Mouse (Mus musculus) heart, postnatal 10 days (tissue): ENCODE results near the gene Chl1. TPM values are rescaled to one million over a fixed set of nuclear protein-coding genes. Genes with fewer than 3 reads are reported as not detected.

Experiments used
- DNase-seq, 2 experiments: peaks; one replicate each; pipeline ENCODE4 v3.0.0; 2021
- intact Hi-C: fragments of 180-260 bp; cut with DNase I; formaldehyde crosslinking; loops from one replicate; pipeline ENCODE4 v1.15.1; 2025
- total RNA-seq, 2 experiments: library from RNA; stranded (reverse); gene quantifications; 2 replicates each; pipeline ENCODE4 v1.2.3; 2021

Chl1 gene
- total RNA-seq, result under 1 TPM; 0.47 to 0.89 TPM

GRCm38 (mm10) chr6:103510392-103511289 lies at the start of gene Chl1:
Gene Chl1, plus strand, starts transcription at chr6:103510586.
- DNase-seq, result no peak
- intact Hi-C loops, result no loop called here

GRCm38 (mm10) chr6:103465479-103466080 lies 44.8 kb upstream of the Chl1 start:
- intact Hi-C loops, result no loop called here
- no peak for DNase-seq

DNA sequence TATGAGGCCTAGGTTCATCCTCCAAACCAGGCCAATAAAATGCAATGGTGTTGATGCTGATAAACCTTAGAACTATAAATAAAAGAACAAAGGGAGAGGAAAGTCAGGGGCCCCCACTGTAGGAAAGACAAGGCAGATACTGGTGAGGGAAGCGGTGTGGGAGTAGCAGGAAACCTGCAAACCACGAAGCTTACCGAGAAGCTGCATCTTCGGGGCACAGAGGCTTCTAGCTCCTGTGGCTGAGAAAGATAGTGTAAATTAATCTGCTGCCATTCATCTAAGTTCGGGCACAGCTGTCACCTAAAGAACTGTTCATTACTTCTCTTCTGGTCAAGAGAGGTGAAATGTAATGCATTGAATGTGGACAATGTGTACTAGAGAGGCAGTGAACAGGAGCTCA lies 37.1 kb upstream of the Chl1 start:
- no peak for DNase-seq
- intact Hi-C loops, result no loop called here

- no peak for DNase-seq
- intact Hi-C loops, result no loop called here
Measured at GRCm38 (mm10) chr6:103487199-103487598, 23.2 kb upstream of the Chl1 start.

- DNase-seq, result no peak
- intact Hi-C loops, result no loop called here
Measured at GRCm38 (mm10) chr6:103498404-103498803, 12.0 kb upstream of the Chl1 start.

GRCm38 (mm10) chr6:103504065-103504464 lies 6.3 kb upstream of the Chl1 start:
- intact Hi-C loops, result no loop called here
- DNase-seq, result no peak

GRCm38 (mm10) chr6:103507751-103508575 lies 2.4 kb upstream of the Chl1 start:
- peak in 1 of 2 experiments; percentile 5 for DNase-seq
- intact Hi-C loops, result no loop called here

DNA sequence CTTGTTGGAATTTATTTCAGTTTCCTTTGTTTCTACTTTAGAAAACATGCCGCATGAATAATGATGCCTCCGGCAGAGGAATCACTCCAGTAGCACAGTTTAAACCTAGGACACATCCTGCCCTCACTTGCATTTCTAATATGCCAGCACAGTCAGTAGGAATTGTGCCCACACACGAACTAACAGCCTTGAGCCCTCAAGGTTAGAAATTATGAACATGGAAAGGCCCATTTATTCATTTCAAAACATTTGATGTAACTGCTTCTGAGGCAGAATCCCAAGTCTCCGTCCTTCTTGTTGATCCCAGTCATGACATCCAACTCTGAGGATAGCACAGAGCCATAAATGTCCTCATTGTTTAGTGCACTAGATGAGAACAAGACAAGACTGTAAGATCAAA lies 790 bp upstream of the Chl1 start:
- intact Hi-C loops, result no loop called here
- no peak for DNase-seq

- no peak for DNase-seq
- intact Hi-C loops, result no loop called here
Measured at GRCm38 (mm10) chr6:103511290-103511971, 1.0 kb downstream of the Chl1 start.

GRCm38 (mm10) chr6:103511972-103512565 lies 1.7 kb downstream of the Chl1 start:
- no peak for DNase-seq
- intact Hi-C loops, result no loop called here

GRCm38 (mm10) chr6:103512911-103513321 lies 2.5 kb downstream of the Chl1 start:
- no peak for DNase-seq
- intact Hi-C loops, result no loop called here

DNA sequence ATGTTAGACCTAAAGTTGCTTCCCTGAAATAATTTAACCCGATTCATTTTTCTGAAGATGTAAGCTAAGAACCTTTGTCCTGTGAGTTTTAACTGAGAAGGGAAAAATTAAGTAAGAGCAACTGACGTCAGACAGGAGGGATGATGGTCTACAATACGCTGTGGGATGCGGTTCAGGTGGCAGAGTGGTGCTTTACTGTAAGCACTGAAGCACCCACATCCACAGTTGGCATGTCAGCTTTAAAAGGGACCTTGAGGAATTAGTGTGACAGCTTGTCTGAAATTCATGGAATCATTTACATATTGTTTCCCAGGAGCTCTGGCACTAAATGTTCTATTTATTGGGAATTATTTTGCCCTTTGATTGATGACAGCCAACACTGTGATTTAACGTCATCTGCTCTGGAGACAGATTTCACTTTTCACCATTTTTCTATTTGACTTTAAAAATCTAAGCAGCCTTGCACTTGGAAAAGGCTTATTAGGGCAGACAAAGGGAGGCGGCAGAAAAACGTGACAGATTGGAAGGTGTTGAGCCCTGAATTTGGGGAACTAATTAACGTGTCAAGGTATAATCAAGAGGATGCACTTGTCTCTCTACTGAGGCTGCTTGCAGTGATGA lies 3.3 kb downstream of the Chl1 start:
- intact Hi-C loops, result no loop called here
- DNase-seq, result no peak

DNA sequence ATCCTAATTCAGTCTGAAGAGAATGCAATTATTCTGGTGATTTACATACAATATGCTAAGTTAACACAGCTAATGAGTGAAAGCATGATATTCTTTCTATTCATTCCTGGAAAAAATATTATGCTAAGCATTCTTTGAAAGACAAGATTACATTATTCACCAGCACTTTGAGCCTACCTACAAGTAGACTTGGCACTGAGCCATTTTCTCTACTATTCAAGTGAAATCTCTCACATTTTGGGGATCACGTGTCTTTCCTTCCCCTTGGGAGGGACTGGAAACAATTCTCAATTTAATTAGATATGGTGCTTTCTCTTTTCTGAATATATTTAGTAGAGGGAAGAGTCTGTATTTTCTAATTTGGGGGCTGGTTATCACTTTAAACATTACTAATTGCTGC lies 4.0 kb downstream of the Chl1 start:
- intact Hi-C loops, result no loop called here
- DNase-seq, result no peak

GRCm38 (mm10) chr6:103514756-103515155 lies 4.4 kb downstream of the Chl1 start:
- intact Hi-C loops, result no loop called here

DNA sequence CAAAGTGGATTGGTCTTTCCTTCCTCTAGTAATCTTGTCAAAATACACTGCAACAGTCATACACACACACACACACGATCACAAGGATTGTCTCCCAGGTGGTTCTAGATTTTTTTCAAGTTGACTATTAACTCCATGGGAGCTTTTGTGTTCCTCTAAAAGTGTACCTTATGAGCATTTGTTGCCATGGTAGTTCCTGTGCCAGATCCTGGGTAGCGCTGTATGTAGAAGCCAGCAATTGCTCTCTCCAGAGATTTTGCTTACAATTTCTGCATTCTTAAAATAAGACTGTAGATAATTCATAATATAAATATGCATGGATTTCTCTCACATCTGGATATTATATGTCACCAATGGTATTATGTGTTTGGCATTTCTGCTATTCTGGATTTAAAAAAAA lies 9.2 kb downstream of the Chl1 start:
- intact Hi-C loops, result no loop called here
- no peak for DNase-seq

More at GRCm38 (mm10) chr6:103514756-103515155, 4.4 kb downstream of the Chl1 start:
- DNase-seq, result no peak

DNA sequence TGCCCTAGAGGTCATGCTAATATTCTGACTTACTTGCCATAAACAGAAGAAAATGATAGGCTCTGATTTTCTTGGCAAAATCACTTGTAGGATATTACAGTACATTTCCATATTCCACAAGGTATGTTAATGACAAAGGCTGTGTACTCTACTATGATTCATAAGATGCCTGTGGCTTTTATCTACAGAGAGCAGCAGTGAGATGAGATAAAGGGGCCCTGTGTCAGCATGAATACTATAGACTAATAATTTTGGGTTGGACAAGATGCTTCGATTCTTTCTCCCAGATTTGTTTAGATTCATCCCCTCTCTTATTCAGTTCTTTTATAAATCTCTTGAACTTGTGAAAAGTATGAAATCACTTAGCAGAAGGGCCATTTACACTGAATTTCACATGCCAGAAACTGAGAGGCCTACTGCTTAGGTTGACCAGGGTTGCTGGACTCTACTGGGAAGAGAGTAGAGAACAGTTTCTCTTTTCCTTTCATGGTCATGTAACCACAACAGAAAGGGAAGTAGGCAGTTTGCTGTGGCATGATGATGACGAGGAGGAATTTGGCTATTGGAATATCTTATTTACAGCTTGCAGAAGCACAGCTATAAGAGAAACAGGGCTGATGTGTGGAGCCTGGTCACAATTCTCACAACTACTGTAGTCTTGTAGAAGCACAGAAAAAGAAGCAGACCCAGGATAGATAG lies 15.1 kb downstream of the Chl1 start:
- DNase-seq, result no peak
- intact Hi-C loops, result no loop called here

- intact Hi-C loops, result no loop called here
- DNase-seq, result no peak
Measured at GRCm38 (mm10) chr6:103526945-103527777, 16.8 kb downstream of the Chl1 start.

DNA sequence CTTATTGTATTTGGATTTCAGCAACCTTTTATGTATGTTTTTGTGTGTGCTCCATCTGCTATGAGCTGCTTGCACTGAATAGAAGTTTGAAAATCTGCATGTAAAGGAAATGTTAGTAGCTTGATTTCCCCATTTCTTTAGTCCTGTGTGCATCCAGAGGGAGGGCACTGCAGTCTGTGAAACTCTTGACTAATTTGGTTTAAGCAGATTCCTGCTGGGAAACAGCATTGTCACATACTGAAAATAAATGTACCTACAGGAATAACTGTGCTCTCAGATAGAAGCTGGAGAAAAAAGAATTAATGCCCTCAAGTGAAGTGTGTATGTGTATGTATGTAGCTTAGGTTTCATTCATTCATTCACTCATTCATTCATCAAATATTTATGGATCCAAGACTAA lies 22.7 kb downstream of the Chl1 start:
- intact Hi-C loops, result no loop called here
- DNase-seq, result no peak
